Mouse (Mus musculus) thymus, postnatal 10 days (tissue): Measurements from ENCODE around the gene Ccdc81.

Experiments used
- DNase-seq, 2 experiments: peaks; one replicate each; pipeline ENCODE4 v3.0.0; 2021; ENCODE audit warnings: low spot score in 2 of 2

Gene Ccdc81

GRCm38 (mm10) chr7:89864769-89865168 is 38.7 kb downstream of the Ccdc81 start:
- DNase-seq: no peak

- no peak for DNase-seq
Measured at GRCm38 (mm10) chr7:89856440-89857217, 46.8 kb downstream of the Ccdc81 start.

- no peak for DNase-seq
Measured at GRCm38 (mm10) chr7:89855196-89855595, 48.2 kb downstream of the Ccdc81 start.

- DNase-seq: no peak
Measured at GRCm38 (mm10) chr7:89853131-89853530, 50.3 kb downstream of the Ccdc81 start.

GRCm38 (mm10) chr7:89852158-89853095 is 51.0 kb downstream of the Ccdc81 start:
- DNase-seq: no peak

GRCm38 (mm10) chr7:89850510-89850909 is 52.9 kb downstream of the Ccdc81 start:
- DNase-seq: no peak

- DNase-seq: no peak
Measured at GRCm38 (mm10) chr7:89845669-89846068, 57.8 kb downstream of the Ccdc81 start.

GRCm38 (mm10) chr7:89843533-89843932 is 59.9 kb downstream of the Ccdc81 start:
- peak in 1 of 2 experiments; percentile 21 for DNase-seq

GRCm38 (mm10) chr7:89843121-89843520 is 60.3 kb downstream of the Ccdc81 start:
- no peak for DNase-seq

GRCm38 (mm10) chr7:89842404-89842715 is 61.1 kb downstream of the Ccdc81 start:
- no peak for DNase-seq

GRCm38 (mm10) chr7:89841670-89842403 is 61.6 kb downstream of the Ccdc81 start:
- peak; percentile 14 to 61 for DNase-seq

GRCm38 (mm10) chr7:89839721-89840120 is 63.7 kb downstream of the Ccdc81 start:
- DNase-seq: no peak

- no peak for DNase-seq
Measured at GRCm38 (mm10) chr7:89837841-89838240, 65.6 kb downstream of the Ccdc81 start.

GRCm38 (mm10) chr7:89836676-89837075 is 66.8 kb downstream of the Ccdc81 start:
- DNase-seq: no peak

GRCm38 (mm10) chr7:89835566-89835965 is 67.9 kb downstream of the Ccdc81 start:
- DNase-seq: no peak

- DNase-seq: no peak
Measured at GRCm38 (mm10) chr7:89833521-89833920, 69.9 kb downstream of the Ccdc81 start.

GRCm38 (mm10) chr7:89829201-89829600 is 74.2 kb downstream of the Ccdc81 start:
- no peak for DNase-seq

- DNase-seq: no peak
Measured at GRCm38 (mm10) chr7:89828436-89829065, 74.9 kb downstream of the Ccdc81 start.
